Mouse (Mus musculus): ENCODE measurements around the gene Alg9.

GRCm38 (mm10) chr9:50796776-50797175 lies 22.0 kb downstream of the Alg9 start:
- no peak for TF ChIP-seq POLR2A (IDR thresholded peaks at IDR 0.05; ENCODE audit: low read depth, low read length)
- no peak for TF ChIP-seq CTCF (IDR thresholded peaks at IDR 0.05; ENCODE audit: borderline replicate concordance, insufficient read depth, low read length)

Measured in embryonic fibroblast, embryonic 13.5 days (primary cell).